Mouse (Mus musculus): ENCODE measurements around the gene Pllp.
A peak's percentile ranks its signal among the peaks of the same experiment; 100 is the strongest.

Pllp gene

GRCm38 (mm10) chr8:94702844-94703813 lies 7.1 kb upstream of the Pllp start:
- DNase-seq (ENCODE audit: low read depth, low spot score): peak; percentile 86

DNA sequence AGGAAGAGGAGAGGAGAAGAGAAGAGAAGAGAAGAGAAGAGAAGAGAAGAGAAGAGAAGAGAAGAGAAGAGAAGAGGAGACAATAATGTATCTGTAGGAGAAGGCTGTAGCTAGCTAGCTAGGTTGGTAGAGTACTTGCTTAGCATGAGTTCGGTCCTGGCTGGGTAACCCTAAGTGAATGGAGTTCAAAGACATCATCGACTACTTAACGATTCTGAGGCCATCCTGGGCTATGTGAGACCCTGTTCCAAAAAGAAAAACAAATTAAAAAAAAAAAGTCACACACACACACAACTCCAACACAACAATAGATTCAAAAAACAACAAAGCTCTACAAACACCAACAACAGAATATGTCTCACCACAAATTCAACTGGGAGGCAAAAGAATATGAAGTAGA lies 6.1 kb upstream of the Pllp start:
- DNase-seq (ENCODE audit: low read depth, low spot score): no peak

DNA sequence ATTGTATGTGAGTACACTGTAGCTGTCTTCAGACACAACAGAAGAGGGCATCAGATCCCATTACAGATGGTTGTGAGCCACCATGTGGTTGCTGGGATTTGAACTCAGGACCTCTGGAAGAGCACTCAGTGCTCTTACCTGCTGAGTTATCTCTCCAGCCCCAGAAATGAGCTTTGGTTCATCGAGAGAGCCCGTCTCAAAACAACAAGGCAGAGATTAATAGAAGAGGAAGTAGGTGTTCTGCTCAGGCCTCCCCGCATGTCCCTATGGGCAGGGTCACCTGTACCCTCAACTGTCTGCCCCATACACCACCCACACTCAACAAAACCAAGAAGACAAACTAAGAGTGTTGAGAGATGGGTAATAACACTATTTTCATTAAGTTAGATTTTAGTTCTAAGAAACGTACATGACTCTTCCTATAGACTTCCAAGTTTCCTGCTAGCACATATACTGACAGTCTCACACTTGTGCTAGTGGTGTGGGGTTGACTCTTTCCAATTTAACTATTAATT lies 4.4 kb upstream of the Pllp start:
- no peak for DNase-seq (ENCODE audit: low read depth, low spot score)

GRCm38 (mm10) chr8:94699366-94699765 lies 3.3 kb upstream of the Pllp start:
- DNase-seq (ENCODE audit: low read depth, low spot score): no peak

DNA sequence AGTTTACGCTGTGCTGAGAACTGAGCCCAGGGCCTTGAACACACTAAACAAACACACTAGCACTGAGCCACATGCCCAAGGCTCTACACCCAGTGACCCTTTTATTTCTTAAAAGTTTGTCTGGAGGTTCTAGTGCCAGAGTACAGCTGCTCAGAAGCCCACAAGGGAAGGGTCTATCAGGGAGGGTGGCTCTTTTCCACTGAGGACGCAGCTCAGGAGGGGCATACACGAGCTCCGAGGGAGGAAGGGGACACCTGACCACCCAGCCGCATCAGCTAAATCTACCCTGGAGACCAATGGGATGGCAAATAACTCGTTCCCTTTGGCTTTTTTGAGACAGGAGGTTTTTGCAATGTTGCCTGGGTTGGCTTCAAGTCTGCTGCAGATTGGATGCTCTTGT lies 1.9 kb upstream of the Pllp start:
- no peak for DNase-seq (ENCODE audit: low read depth, low spot score)

DNA sequence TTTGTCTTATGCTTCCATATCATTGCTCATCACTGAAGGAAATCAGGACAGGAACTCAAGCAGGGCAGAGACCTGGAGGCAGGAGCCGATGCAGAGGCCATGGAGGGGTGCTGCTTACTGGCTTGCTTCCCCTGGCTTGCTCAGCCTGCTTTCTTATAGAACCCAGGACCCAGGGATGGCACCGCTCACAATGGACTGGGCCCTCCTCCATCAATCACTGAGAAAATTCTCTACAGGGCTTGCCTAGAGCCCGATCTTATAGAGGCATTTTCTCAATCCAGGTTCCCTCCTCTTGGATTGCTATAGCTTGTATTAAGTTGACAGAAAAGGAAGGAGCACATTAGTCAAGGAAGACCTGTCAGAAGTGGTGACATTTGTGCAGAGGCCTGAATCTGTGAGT lies 488 bp upstream of the Pllp start:
- DNase-seq (ENCODE audit: low read depth, low spot score): no peak

DNA sequence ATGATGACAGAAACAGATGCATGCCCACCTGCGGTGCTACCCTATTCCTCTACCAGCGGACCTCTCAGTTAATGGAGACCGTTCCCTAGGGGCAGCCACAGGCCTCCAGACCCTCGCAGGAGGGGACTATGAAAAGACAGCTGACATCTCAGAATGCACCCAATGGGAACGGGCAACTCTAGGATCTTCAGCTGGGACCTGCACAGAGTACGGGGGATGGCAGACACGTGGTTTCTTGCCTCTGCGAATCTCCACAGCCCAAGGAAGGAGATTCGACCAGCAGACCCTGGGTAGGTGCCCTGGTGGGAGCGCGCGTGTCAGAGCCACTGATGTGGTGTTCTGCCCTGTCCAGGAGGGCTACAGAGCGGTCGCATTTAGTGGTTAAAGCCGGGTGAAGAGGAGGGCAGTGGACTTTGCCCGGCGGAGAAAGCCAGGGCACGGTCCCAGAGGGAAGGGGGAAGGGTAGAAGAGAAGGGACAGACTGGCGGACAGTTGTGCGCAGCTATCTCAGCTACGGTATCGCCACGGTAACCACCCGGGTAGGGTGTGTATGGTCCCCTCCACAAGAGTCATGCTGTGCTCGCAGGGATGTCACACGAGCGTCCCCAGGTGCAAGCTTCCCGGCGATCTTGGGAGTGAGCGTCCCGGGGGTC lies 611 bp downstream of the Pllp start:
- no peak for DNase-seq (ENCODE audit: low read depth, low spot score)

GRCm38 (mm10) chr8:94694701-94695100 lies 1.4 kb downstream of the Pllp start:
- no peak for DNase-seq (ENCODE audit: low read depth, low spot score)

DNA sequence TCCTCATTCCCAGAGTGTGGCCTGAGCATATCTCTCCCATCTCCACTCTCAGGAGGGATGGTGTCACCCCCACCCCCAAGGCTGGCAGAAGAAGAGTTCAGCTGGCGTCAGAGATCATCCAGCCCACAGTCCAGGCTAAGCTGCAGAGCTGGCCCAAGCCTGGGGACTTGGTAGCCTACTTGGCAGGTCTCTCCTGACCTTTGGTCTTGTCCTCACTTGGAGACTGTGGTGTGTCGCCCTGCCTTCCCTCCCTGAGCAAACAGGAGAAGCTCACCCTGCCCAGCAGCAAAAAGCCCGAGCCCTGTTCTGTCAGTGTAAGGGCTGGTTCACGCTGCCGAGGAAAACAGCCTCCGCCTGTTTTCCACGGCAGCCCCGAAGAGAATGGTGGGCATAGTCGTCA lies 10.1 kb downstream of the Pllp start:
- no peak for DNase-seq (ENCODE audit: low read depth, low spot score)

- DNase-seq (ENCODE audit: low read depth, low spot score): no peak
Measured at GRCm38 (mm10) chr8:94684287-94684686, 11.8 kb downstream of the Pllp start.

- no peak for DNase-seq (ENCODE audit: low read depth, low spot score)
Measured at GRCm38 (mm10) chr8:94682732-94683524, 13.2 kb downstream of the Pllp start.

DNA sequence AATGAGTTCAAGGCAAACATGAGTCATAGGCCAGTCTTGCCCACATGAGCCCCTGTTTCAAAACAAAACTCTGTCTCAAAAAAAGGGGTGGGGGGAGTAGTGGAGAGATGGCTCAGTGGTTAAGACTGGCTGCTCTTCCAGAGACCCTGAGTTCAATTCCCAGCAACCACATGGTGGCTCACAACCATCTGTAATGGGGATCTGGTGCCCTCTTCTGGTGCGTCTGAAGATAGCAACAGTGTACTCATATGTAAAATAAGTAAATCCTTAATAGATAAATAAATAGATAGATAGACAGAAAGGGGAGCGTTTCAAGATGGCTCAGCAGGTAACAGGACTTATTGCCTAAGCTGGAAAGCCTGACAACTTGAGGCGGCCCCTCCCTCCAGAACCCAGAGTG lies 15.7 kb downstream of the Pllp start:
- DNase-seq (ENCODE audit: low read depth, low spot score): no peak

GRCm38 (mm10) chr8:94678582-94678981 lies 17.5 kb downstream of the Pllp start:
- no peak for DNase-seq (ENCODE audit: low read depth, low spot score)

GRCm38 (mm10) chr8:94675923-94676322 lies 20.2 kb downstream of the Pllp start:
- no peak for DNase-seq (ENCODE audit: low read depth, low spot score)

DNA sequence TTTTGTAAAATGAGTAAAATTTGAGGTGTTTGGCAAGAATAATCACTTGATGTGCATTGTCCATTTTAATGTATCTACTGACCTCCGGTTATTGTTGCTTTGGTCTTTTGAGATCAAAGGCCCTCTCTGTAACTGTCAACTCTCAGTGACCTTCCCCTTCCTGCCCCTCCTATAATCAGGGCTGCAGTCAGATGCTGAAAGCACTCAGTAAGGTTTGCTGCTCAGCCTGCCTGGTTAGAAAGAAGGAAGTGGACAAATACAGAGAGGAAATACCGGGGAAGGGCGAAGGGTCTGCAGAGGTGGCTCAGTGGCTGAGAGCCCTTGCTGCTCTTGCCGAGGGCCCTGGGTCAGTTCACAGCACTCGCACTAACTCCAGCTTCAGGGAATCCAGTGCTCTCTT lies 21.7 kb downstream of the Pllp start:
- no peak for DNase-seq (ENCODE audit: low read depth, low spot score)

GRCm38 (mm10) chr8:94666456-94667308 lies 29.4 kb downstream of the Pllp start, which contains the start of gene Arl2bp:
Arl2bp (plus strand) TSS chr8:94666600.
- peak; percentile 93 for DNase-seq (ENCODE audit: low read depth, low spot score)

DNA sequence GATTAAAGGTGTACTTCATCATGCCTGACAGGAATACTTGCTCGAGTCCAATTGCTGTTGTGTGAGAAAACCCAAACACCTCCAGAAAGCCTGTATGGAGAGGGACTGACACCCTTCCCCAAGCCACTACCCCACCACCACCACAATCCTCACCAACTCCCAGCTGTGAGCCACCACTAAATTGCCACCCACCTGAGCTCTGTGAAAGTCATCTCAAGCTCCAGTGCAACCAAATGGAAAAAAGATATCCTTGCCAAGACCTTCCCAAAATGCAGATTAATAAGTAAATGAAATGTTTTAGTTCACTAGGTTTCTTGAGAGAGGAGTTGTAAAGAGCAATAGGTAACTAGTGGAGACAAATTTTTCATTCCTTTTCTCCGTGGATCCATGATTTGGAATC lies 31.4 kb downstream of the Pllp start:
- DNase-seq (ENCODE audit: low read depth, low spot score): no peak

DNA sequence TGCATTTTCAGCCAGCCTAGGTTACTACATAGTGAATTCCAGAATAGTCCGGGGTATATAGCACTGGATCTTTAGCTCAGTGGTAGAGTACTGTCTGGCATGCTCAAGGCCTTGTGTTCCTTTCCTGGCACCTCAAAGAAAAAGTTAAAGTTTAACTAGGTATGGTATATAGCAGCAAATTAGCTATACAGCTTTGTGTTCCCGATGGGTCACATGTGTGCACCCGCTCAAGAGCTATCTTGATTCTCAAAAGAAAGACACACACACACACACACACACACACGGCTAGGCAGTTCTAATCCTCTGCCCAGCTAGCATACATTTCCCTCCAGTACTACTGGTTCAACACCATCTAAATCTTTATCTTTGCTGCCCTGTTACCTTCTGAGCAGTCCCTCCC lies 35.7 kb downstream of the Pllp start:
- DNase-seq (ENCODE audit: low read depth, low spot score): no peak

DNA sequence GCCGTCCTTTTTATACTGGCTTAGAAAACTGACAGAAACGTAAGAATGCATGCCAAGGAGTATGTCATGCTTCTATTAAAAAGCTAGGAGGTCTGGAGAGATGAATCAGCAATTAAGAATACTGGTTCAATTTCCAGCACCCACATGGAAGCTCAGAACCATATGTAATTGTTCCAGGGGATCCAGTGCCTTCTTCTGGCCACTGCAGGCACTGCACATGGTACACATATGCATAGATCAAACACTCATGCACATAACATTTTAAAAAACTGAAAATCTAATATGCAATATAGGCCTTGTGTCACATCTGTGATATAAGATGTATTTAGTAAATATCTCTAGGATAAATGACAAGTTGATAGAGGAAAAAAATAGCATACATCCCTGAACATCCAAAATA lies 38.0 kb downstream of the Pllp start:
- no peak for DNase-seq (ENCODE audit: low read depth, low spot score)

GRCm38 (mm10) chr8:94654994-94655393 lies 41.1 kb downstream of the Pllp start:
- no peak for DNase-seq (ENCODE audit: low read depth, low spot score)

GRCm38 (mm10) chr8:94652951-94653350 lies 43.1 kb downstream of the Pllp start:
- DNase-seq (ENCODE audit: low read depth, low spot score): no peak
